Mouse (Mus musculus): ENCODE measurements around the gene Itgav.

- TF ChIP-seq CTCF (conservative IDR thresholded peaks at IDR 0.05; ENCODE audit: low read length) (no peak), POU5F1 (IDR thresholded peaks at IDR 0.05; ENCODE audit: borderline replicate concordance, low read length) (no peak), NANOG (IDR thresholded peaks at IDR 0.05; ENCODE audit: borderline replicate concordance, low read length) (no peak)
Measured at GRCm38 (mm10) chr2:83695345-83696247, 28.6 kb upstream of the Itgav start.

All from E14TG2a.4 (cell line).